Mouse (Mus musculus) embryonic facial prominence, embryonic 15.5 days (tissue): ENCODE measurements around the gene Nfkbia. TPM values are rescaled to one million over a fixed set of nuclear protein-coding genes. Genes with fewer than 3 reads are reported as not detected.

Experiments used
- ATAC-seq: fragments of 200-750 bp; cut with Nextera tagmentation; 2 replicates; pipeline ENCODE4 v1.8.0; 2017; ENCODE audit warnings: low read depth, moderate TSS enrichment; ENCODE audit not compliant: insufficient number of reproducible peaks, low FRiP score, low TSS enrichment
- H3K27ac ChIP-seq: fragments of 300-500 bp; sonication (generic); replicated peaks from 2 replicates; pipeline ENCODE4 v1.5.1; 2015; ENCODE audit warnings: mild to moderate bottlenecking, inconsistent platforms
- H3K27me3 ChIP-seq: fragments of 300-500 bp; sonication (generic); 2 replicates; pipeline ENCODE4 v1.6.1; 2015; ENCODE audit warnings: inconsistent platforms
- H3K36me3 ChIP-seq: fragments of 300-500 bp; sonication (generic); 2 replicates; pipeline ENCODE4 v1.6.1; 2015; ENCODE audit warnings: mild to moderate bottlenecking, inconsistent platforms
- H3K4me1 ChIP-seq: fragments of 300-500 bp; sonication (generic); 2 replicates; pipeline ENCODE4 v1.6.1; 2015; ENCODE audit warnings: inconsistent platforms
- H3K4me2 ChIP-seq: fragments of 300-500 bp; sonication (generic); replicated peaks from 2 replicates; pipeline ENCODE4 v1.6.1; 2015; ENCODE audit warnings: mild to moderate bottlenecking, inconsistent platforms
- H3K4me3 ChIP-seq: fragments of 300-500 bp; sonication (generic); replicated peaks from 2 replicates; pipeline ENCODE4 v1.5.1; 2015; ENCODE audit warnings: mild to moderate bottlenecking, inconsistent platforms
- H3K9ac ChIP-seq: fragments of 300-500 bp; sonication (generic); 2 replicates; pipeline ENCODE4 v1.6.1; 2015; ENCODE audit warnings: inconsistent platforms
- H3K9me3 ChIP-seq: fragments of 300-500 bp; sonication (generic); replicated peaks from 2 replicates; pipeline ENCODE4 v1.6.1; 2016; ENCODE audit warnings: inconsistent platforms
- WGBS: fragments of 180-500 bp; shearing (Covaris S2); methylation state at CpG from one replicate; pipeline ENCODE4 v1.1.7; 2015; 5-methylcytosine and 5-hydroxymethylcytosine counted together
- polyA plus RNA-seq: library from polyadenylated mRNA; unstranded; fragments of >200 nt; fragmentation: Nextera tagmentation; extraction: Ambion mirVana; gene quantifications from 2 replicates; pipeline ENCODE4 v1.2.1, GENCODE M21; 2015

The Nfkbia gene
- polyA plus RNA-seq, 1 experiment from 2014 or later: 144 TPM

DNA sequence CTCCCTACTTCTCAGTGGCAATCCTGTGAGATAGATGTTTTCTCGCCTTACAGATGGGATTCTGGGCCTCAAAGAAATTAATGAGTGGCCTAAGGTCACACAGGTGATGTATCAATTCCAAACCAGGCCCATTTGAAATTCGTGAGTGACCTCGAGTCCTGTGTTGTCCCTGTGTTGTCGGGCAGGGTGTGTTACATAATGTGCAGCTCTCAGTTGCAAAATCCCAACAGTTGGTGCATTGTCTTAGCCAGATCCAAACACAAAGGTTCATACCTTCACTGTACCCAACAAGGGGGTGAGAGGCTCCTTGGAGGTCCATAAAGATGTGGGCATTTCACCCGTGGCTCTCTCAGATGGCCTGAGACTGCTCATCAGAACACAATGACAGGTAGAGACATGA is 52.0 kb downstream of the Nfkbia start:
- Histone ChIP-seq H3K4me3 (no peak overlapping the region), H3K9me3 (no peaks in the 10 kb centered on the region), H3K4me2 (no peak overlapping the region), H3K4me1 (peaks cover 54% of the 10 kb centered on the region), H3K9ac (no peak overlapping the region), H3K36me3 (no peaks in the 10 kb centered on the region), H3K27ac (peak overlapping the region; percentile 44), H3K27me3 (no peaks in the 10 kb centered on the region)
- WGBS: 65% methylated on average over 5 of the region's 5 CpGs
- ATAC-seq: no peak

Other genes starting within 250 kb of the Nfkbia start
- 14.9 and 16.9 TPM in 2 replicates for gene 1110008L16Rik, start 193.1 kb downstream of the Nfkbia start, polyA plus RNA-seq
- 11.4 and 13.5 TPM in 2 replicates for gene Ppp2r3c, start 189.6 kb downstream of the Nfkbia start, polyA plus RNA-seq
- gene Psma6, start 108.4 kb downstream of the Nfkbia start, polyA plus RNA-seq: 379 and 380 TPM in 2 replicates
- not detected in 2 replicates for gene Aldoart2, start 72.6 kb upstream of the Nfkbia start, polyA plus RNA-seq
- 0.16 and 0.30 TPM in 2 replicates for gene Insm2, start 106.8 kb upstream of the Nfkbia start, polyA plus RNA-seq